Mouse (Mus musculus) hindbrain, embryonic 15.5 days (tissue): ENCODE data around the gene Cavin1. TPM values are rescaled to one million over a fixed set of nuclear protein-coding genes. Genes with fewer than 3 reads are reported as not detected.

Experiments used
- polyA plus RNA-seq: library from polyadenylated mRNA; unstranded; fragments of >200 nt; fragmentation: Nextera tagmentation; extraction: Ambion mirVana; gene quantifications from 2 replicates; pipeline ENCODE4 v1.2.1, GENCODE M21; 2015

Cavin1 gene
- polyA plus RNA-seq, 1 experiment from 2014 or later: 47.2 TPM

Other genes starting within 250 kb of the Cavin1 start
- gene Rab5c, start 232.7 kb downstream of the Cavin1 start, polyA plus RNA-seq: 42.0 and 42.4 TPM in 2 replicates
- 8.8 and 10.3 TPM in 2 replicates for gene Kcnh4, start 210.9 kb downstream of the Cavin1 start, polyA plus RNA-seq
- gene Hcrt, start 208.0 kb downstream of the Cavin1 start, polyA plus RNA-seq: 0.38 and 1.3 TPM in 2 replicates
- gene Ghdc, start 199.9 kb downstream of the Cavin1 start, polyA plus RNA-seq: 7.4 and 8.4 TPM in 2 replicates
- 16.4 and 20.3 TPM in 2 replicates for gene Stat5b, start 120.2 kb downstream of the Cavin1 start, polyA plus RNA-seq
- 2.1 TPM in 2 replicates for gene Stat5a, start 111.5 kb downstream of the Cavin1 start, polyA plus RNA-seq
- 46.0 and 48.4 TPM in 2 replicates for gene Stat3, start 31.3 kb downstream of the Cavin1 start, polyA plus RNA-seq
- gene Atp6v0a1, start 38.6 kb upstream of the Cavin1 start, polyA plus RNA-seq: 147 and 157 TPM in 2 replicates
- 13.0 and 15.5 TPM in 2 replicates for gene Naglu, start 99.1 kb upstream of the Cavin1 start, polyA plus RNA-seq
- gene Hsd17b1, start 107.5 kb upstream of the Cavin1 start, polyA plus RNA-seq: 0.47 and 0.48 TPM in 2 replicates
- 40.6 and 42.4 TPM in 2 replicates for gene Coasy, start 111.7 kb upstream of the Cavin1 start, polyA plus RNA-seq
- 85.1 and 90.0 TPM in 2 replicates for gene Mlx, start 116.4 kb upstream of the Cavin1 start, polyA plus RNA-seq
- gene Psmc3ip, start 124.5 kb upstream of the Cavin1 start, polyA plus RNA-seq: 21.3 and 22.5 TPM in 2 replicates
- gene Retreg3, start 149.0 kb upstream of the Cavin1 start, polyA plus RNA-seq: 23.6 and 25.5 TPM in 2 replicates
- 78.0 and 79.8 TPM in 2 replicates for gene Tubg1, start 149.1 kb upstream of the Cavin1 start, polyA plus RNA-seq
- 48.0 and 53.1 TPM in 2 replicates for gene Tubg2, start 185.0 kb upstream of the Cavin1 start, polyA plus RNA-seq
- gene Cntnap1, start 199.6 kb upstream of the Cavin1 start, polyA plus RNA-seq: 7.5 and 8.0 TPM in 2 replicates
- 9.5 and 11.8 TPM in 2 replicates for gene Plekhh3, start 200.5 kb upstream of the Cavin1 start, polyA plus RNA-seq
- 0.63 and 0.70 TPM in 2 replicates for gene Ccr10, start 204.6 kb upstream of the Cavin1 start, polyA plus RNA-seq